Mouse (Mus musculus) erythroblast, embryonic 14.5 days (primary cell): ENCODE data around the gene Elac2.

Source experiments
- GATA1 ChIP-seq: IDR thresholded peaks from 2 replicates; pipeline ENCODE4 v1.6.1; 2012; ENCODE audit warnings: low read length, inconsistent platforms, mixed read lengths
- TAL1 ChIP-seq: IDR thresholded peaks from 3 replicates; pipeline ENCODE4 v1.6.1; 2012; ENCODE audit warnings: low read length, inconsistent platforms, mixed read lengths

DNA sequence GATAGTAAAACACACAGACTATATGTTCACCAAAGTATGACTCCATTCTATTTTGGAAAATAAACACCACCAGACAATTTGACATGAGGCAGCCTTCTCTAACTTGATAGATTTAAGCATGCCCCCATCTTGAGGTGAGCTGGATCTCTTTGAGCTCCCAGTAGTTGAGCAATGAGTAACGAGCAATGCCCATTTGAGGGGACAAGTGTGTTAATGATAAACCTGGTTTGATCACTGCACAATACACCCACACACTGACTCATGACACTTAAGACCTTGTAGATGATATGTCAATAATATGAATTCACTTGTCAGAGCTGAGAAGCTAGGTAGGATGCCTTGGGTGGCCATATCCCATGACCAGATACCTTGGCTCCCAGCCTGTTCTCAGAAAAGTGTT lies 51.4 kb downstream of the Elac2 start:
- no peak for TF ChIP-seq GATA1
- TF ChIP-seq TAL1, result no peak
